Mouse (Mus musculus): ENCODE measurements around the gene Serpina3a.

DNA sequence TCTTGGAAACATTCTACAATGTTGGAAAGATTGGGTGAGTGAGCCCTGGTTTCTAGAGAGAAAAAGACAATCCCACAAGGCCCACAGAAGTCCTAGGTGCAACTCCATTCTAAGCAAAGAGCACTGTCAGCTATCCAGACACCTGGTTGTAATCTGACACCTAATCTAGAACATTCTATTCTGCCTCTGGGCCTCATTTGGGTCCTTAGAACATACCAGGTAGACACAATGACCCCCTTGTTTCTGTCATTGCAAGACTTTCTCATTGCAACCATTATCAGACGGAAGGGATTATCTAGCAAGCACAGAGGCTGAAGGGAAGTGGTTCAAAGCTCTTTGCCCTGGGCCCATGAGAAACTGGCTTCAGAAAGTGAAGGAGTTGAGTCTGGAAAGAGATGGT, 21.2 kb upstream of the Serpina3a start:
- TF ChIP-seq CTCF (IDR thresholded peaks at IDR 0.05; ENCODE audit: low read depth) (no peak), EP300 (optimal IDR thresholded peaks at IDR 0.05) (no peak)

Measured in stomach, postnatal 0 days (tissue).